In genomic region chr12:5120249-5120648, GRCm38 (mm10) we compare ENCODE assay signal across 8 mouse cellular contexts.
A peak's percentile ranks its signal among the peaks of the same experiment; 100 is the strongest.
DNase-seq lines count a peak whose midpoint lies in the region; ATAC-seq and TF ChIP-seq lines count a peak whose summit lies in the region.

No protein-coding gene starts in this region.

- TF ChIP-seq POLR2A in cerebellum, adult 2 months (IDR thresholded peaks at IDR 0.05; ENCODE audit: borderline replicate concordance, insufficient read depth, low read length) = no peak

- peak overlapping the region; percentile 27 for H3K4me3 ChIP-seq in cerebellum, adult 2 months (replicated peaks; ENCODE audit: insufficient read depth, low read depth, low read length)
- H3K4me3 ChIP-seq in lung, embryonic 15.5 days = peak overlapping the region; percentile 23
- H3K4me3 ChIP-seq in intestine, postnatal 0 days (ENCODE audit: low read depth, low read length) = no peak overlapping the region
- no peak overlapping the region for H3K4me3 ChIP-seq in stomach, embryonic 14.5 days (ENCODE audit: low read depth, low read length)

- ATAC-seq in lung, embryonic 15.5 days (ENCODE audit: borderline replicate concordance, extremely low read depth, low FRiP score, low TSS enrichment) = no peak
- ATAC-seq in intestine, postnatal 0 days = peak; percentile 6; the same call in 1 of the 2 replicates
- peak; percentile 11; the same call in 1 of the 2 replicates for ATAC-seq in stomach, embryonic 14.5 days (ENCODE audit: insufficient number of reproducible peaks, insufficient read depth, low FRiP score, low read depth)

- H3K9ac ChIP-seq in lung, embryonic 15.5 days = no peak overlapping the region
- no peak overlapping the region for H3K9ac ChIP-seq in intestine, postnatal 0 days (ENCODE audit: low read depth, low read length)
- H3K9ac ChIP-seq in stomach, embryonic 14.5 days (replicated peaks; ENCODE audit: low read depth, low read length) = no peak overlapping the region

- H3K9me3 ChIP-seq in lung, embryonic 15.5 days = no peaks in the 10 kb centered on the region
- H3K9me3 ChIP-seq in intestine, postnatal 0 days (ENCODE audit: control insufficient read depth) = no peaks in the 10 kb centered on the region
- H3K9me3 ChIP-seq in stomach, embryonic 14.5 days (ENCODE audit: control insufficient read depth, low read depth, low read length) = no peaks in the 10 kb centered on the region

- H3K4me2 ChIP-seq in lung, embryonic 15.5 days = peak overlapping the region; percentile 47
- peak overlapping the region; percentile 54 for H3K4me2 ChIP-seq in intestine, postnatal 0 days (replicated peaks; ENCODE audit: low read depth)
- peak overlapping the region; percentile 36; the same call in 1 of the 2 replicates for H3K4me2 ChIP-seq in stomach, embryonic 14.5 days (replicated peaks; ENCODE audit: low read depth, low read length)

- TF ChIP-seq CTCF in cerebellum, adult 2 months (IDR thresholded peaks at IDR 0.05; ENCODE audit: borderline replicate concordance, insufficient read depth, low read depth, low read length) = no peak
- TF ChIP-seq CTCF in intestine, postnatal 0 days (IDR thresholded peaks at IDR 0.05; ENCODE audit: low read depth) = no peak

- H3K27me3 ChIP-seq in cerebellum, adult 2 months (ENCODE audit: control insufficient read depth, insufficient read depth, low read length) = no peaks in the 10 kb centered on the region
- no peaks in the 10 kb centered on the region for H3K27me3 ChIP-seq in lung, embryonic 15.5 days
- no peaks in the 10 kb centered on the region for H3K27me3 ChIP-seq in intestine, postnatal 0 days (replicated peaks; ENCODE audit: control insufficient read depth, insufficient read depth, low read length)
- no peaks in the 10 kb centered on the region for H3K27me3 ChIP-seq in stomach, embryonic 14.5 days (ENCODE audit: control insufficient read depth, insufficient read depth, low read length)

- DNase-seq in cerebellum, adult 2 months = no peak
- DNase-seq in cerebellum, postnatal 14 days = no peak
- no peak for DNase-seq in lung, postnatal 4 days
- DNase-seq in Muller cell, postnatal 12 days (ENCODE audit: inconsistent ontology term) = no peak
- no peak for DNase-seq in urinary bladder, postnatal 25 days (ENCODE audit: low spot score)

- 65% methylated on average over 6 of the region's 6 CpGs for WGBS in cerebellum, adult 2 months
- WGBS in lung, embryonic 15.5 days = 52% methylated on average over 6 of the region's 6 CpGs
- WGBS in intestine, postnatal 0 days = 43% methylated on average over 6 of the region's 6 CpGs
- WGBS in stomach, embryonic 14.5 days = 45% methylated on average over 6 of the region's 6 CpGs

- no peaks in the 10 kb centered on the region for H3K4me1 ChIP-seq in cerebellum, adult 2 months (ENCODE audit: control insufficient read depth, insufficient read depth, low read length)
- H3K4me1 ChIP-seq in lung, embryonic 15.5 days = peaks cover 8% of the 10 kb centered on the region; the same call in 1 of the 2 replicates
- H3K4me1 ChIP-seq in intestine, postnatal 0 days (replicated peaks; ENCODE audit: control insufficient read depth, insufficient read depth, low read length) = no peaks in the 10 kb centered on the region; the same call in 1 of the 2 replicates
- peaks cover 8% of the 10 kb centered on the region; the same call in 1 of the 2 replicates for H3K4me1 ChIP-seq in stomach, embryonic 14.5 days (ENCODE audit: control insufficient read depth, insufficient read depth, low read length)

- no peak overlapping the region for H3K27ac ChIP-seq in cerebellum, adult 2 months (ENCODE audit: insufficient read depth, low read length)
- H3K27ac ChIP-seq in lung, embryonic 15.5 days = no peak overlapping the region
- no peak overlapping the region for H3K27ac ChIP-seq in intestine, postnatal 0 days (ENCODE audit: low read depth, low read length)
- no peak overlapping the region for H3K27ac ChIP-seq in stomach, embryonic 14.5 days (ENCODE audit: low read length)

- H3K36me3 ChIP-seq in lung, embryonic 15.5 days = no peaks in the 10 kb centered on the region
- no peaks in the 10 kb centered on the region for H3K36me3 ChIP-seq in intestine, postnatal 0 days (ENCODE audit: control insufficient read depth, insufficient read depth)
- no peaks in the 10 kb centered on the region for H3K36me3 ChIP-seq in stomach, embryonic 14.5 days (ENCODE audit: control insufficient read depth, insufficient read depth, low read length)

Comparison
In these comparisons a context has a peak if more than half of its experiments do, and no peak if none do; other contexts are left out.
1. H3K4me3 ChIP-seq: peak in cerebellum, adult 2 months (single experiment) and lung, embryonic 15.5 days (single experiment); none in intestine, postnatal 0 days (single experiment) and stomach, embryonic 14.5 days (single experiment).
2. Peak in every context shown above with its lines, with median percentiles within 50 percentile points of each other: H3K4me2 ChIP-seq.